Comparison of ENCODE assay signal across 9 mouse cellular contexts in the genomic region with DNA sequence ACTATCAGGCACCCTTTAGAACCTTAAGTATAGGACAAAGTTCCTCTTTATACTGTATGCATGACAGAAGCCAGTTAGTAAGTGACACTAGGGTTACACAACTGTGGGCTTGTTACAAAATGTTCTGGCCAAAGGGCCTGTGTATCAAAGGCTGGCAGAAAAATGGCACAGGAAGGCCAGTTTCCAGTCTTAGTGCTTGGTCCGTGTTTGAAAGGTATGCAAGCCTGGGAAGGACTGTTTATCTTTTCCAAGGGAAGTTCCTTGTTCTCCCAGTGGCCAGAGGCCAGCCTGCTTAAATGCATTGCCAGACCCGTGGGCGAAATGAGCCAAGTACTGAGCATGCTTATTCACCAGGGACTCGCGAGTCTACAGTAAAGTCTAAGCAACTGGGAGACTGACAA. TPM values are rescaled to one million over a fixed set of nuclear protein-coding genes. Genes with fewer than 3 reads are reported as not detected.
DNase-seq lines count a peak whose midpoint lies in the region; ATAC-seq and TF ChIP-seq lines count a peak whose summit lies in the region.
"Had no signal": no experiment of that assay in that cellular context is flagged by ENCODE, and none has a peak within 500 bp of the region (broad histone marks: within the 10 kb centered on the region; RNA-seq: fewer than 3 reads in every experiment).

No protein-coding gene starts in this region.

- no peaks in the 10 kb centered on the region for H3K4me1 ChIP-seq in forebrain, embryonic 14.5 days (ENCODE audit: control insufficient read depth, insufficient read depth, low read length)
- no peaks in the 10 kb centered on the region for H3K4me1 ChIP-seq in forebrain, embryonic 13.5 days
- H3K4me1 ChIP-seq in embryonic fibroblast, embryonic 13.5 days (ENCODE audit: control insufficient read depth, insufficient read depth, low read length): peaks cover 3% of the 10 kb centered on the region
- peaks cover 7% of the 10 kb centered on the region; the same call in 1 of the 2 replicates for H3K4me1 ChIP-seq in intestine, postnatal 0 days (replicated peaks; ENCODE audit: control insufficient read depth, insufficient read depth, low read length)
- peaks cover 24% of the 10 kb centered on the region for H3K4me1 ChIP-seq in liver, embryonic 15.5 days (replicated peaks)
- H3K4me1 ChIP-seq in small intestine, adult 2 months (ENCODE audit: control insufficient read depth, insufficient read depth, insufficient read length, low read length): peaks cover 3% of the 10 kb centered on the region; the same call in 1 of the 2 replicates
- H3K4me1 ChIP-seq in hindbrain, embryonic 14.5 days (replicated peaks; ENCODE audit: control insufficient read depth, insufficient read depth, low read length): no peaks in the 10 kb centered on the region
- H3K4me1 ChIP-seq: neural tube, embryonic 12.5 days had no signal

- WGBS in forebrain, embryonic 14.5 days: 81% methylated on average over 5 of the region's 5 CpGs
- 81% methylated on average over 5 of the region's 5 CpGs for WGBS in forebrain, embryonic 13.5 days
- 32% methylated on average over 5 of the region's 5 CpGs for WGBS in intestine, postnatal 0 days
- 47% methylated on average over 5 of the region's 5 CpGs for WGBS in liver, embryonic 15.5 days (ENCODE audit: insufficient replicate concordance)
- 6% methylated on average over 5 of the region's 5 CpGs for WGBS in small intestine, adult 2 months
- WGBS in hindbrain, embryonic 14.5 days: 76% methylated on average over 5 of the region's 5 CpGs

- no peak overlapping the region for H3K4me3 ChIP-seq in forebrain, embryonic 14.5 days (ENCODE audit: low read depth, low read length)
- no peak overlapping the region for H3K4me3 ChIP-seq in forebrain, embryonic 13.5 days
- no peak overlapping the region for H3K4me3 ChIP-seq in embryonic fibroblast, embryonic 13.5 days (ENCODE audit: insufficient read depth, low read length)
- H3K4me3 ChIP-seq in intestine, postnatal 0 days (ENCODE audit: low read depth, low read length): no peak overlapping the region
- no peak overlapping the region for H3K4me3 ChIP-seq in liver, embryonic 15.5 days (replicated peaks)
- no peak overlapping the region for H3K4me3 ChIP-seq in small intestine, adult 2 months (ENCODE audit: low read depth, low read length)
- H3K4me3 ChIP-seq in hindbrain, embryonic 14.5 days (replicated peaks; ENCODE audit: low read length): no peak overlapping the region
- H3K4me3 ChIP-seq: neural tube, embryonic 12.5 days had no signal

- H3K4me2 ChIP-seq in forebrain, embryonic 14.5 days (ENCODE audit: low read length): no peak overlapping the region
- H3K4me2 ChIP-seq in forebrain, embryonic 13.5 days: no peak overlapping the region
- H3K4me2 ChIP-seq in intestine, postnatal 0 days (replicated peaks; ENCODE audit: low read depth): no peak overlapping the region
- no peak overlapping the region for H3K4me2 ChIP-seq in liver, embryonic 15.5 days
- no peak overlapping the region for H3K4me2 ChIP-seq in hindbrain, embryonic 14.5 days (replicated peaks)
- H3K4me2 ChIP-seq: neural tube, embryonic 12.5 days had no signal

- H3K27ac ChIP-seq in forebrain, embryonic 14.5 days (ENCODE audit: low read depth, low read length): no peak overlapping the region
- H3K27ac ChIP-seq in forebrain, embryonic 13.5 days: no peak overlapping the region
- peak overlapping the region; percentile 36; the same call in 1 of the 2 replicates for H3K27ac ChIP-seq in embryonic fibroblast, embryonic 13.5 days (ENCODE audit: insufficient read depth, low read length)
- H3K27ac ChIP-seq in intestine, postnatal 0 days (ENCODE audit: low read depth, low read length): peak overlapping the region; percentile 16
- H3K27ac ChIP-seq in liver, embryonic 15.5 days (replicated peaks): peak overlapping the region; percentile 75
- peak overlapping the region; percentile 54 for H3K27ac ChIP-seq in small intestine, adult 2 months (ENCODE audit: insufficient read depth, low read depth, low read length)
- H3K27ac ChIP-seq in hindbrain, embryonic 14.5 days: no peak overlapping the region
- H3K27ac ChIP-seq: neural tube, embryonic 12.5 days had no signal

- ATAC-seq in forebrain, embryonic 14.5 days: no peak
- ATAC-seq in forebrain, embryonic 13.5 days: no peak
- ATAC-seq in intestine, postnatal 0 days: peak; percentile 73
- peak; percentile 72 for ATAC-seq in liver, embryonic 15.5 days (ENCODE audit: insufficient read depth)
- ATAC-seq in hindbrain, embryonic 14.5 days (ENCODE audit: low FRiP score): no peak

- TF ChIP-seq CTCF in embryonic fibroblast, embryonic 13.5 days (IDR thresholded peaks at IDR 0.05; ENCODE audit: borderline replicate concordance, insufficient read depth, low read length): no peak
- TF ChIP-seq CTCF in intestine, postnatal 0 days (IDR thresholded peaks at IDR 0.05; ENCODE audit: low read depth): no peak
- no peak for TF ChIP-seq CTCF in small intestine, adult 2 months (IDR thresholded peaks at IDR 0.05; ENCODE audit: extremely low read depth, insufficient read length, insufficient replicate concordance, low read depth, low read length)

- peak; percentile 16 for DNase-seq in forebrain, embryonic 14.5 days (ENCODE audit: low spot score)
- peak; percentile 83 for DNase-seq in Muller cell, postnatal 12 days (ENCODE audit: inconsistent ontology term)
- no peak for DNase-seq in hindbrain, embryonic 14.5 days (ENCODE audit: low spot score)

- H3K9me3 ChIP-seq in forebrain, embryonic 14.5 days (replicated peaks; ENCODE audit: control insufficient read depth, low read length): no peaks in the 10 kb centered on the region
- no peaks in the 10 kb centered on the region for H3K9me3 ChIP-seq in forebrain, embryonic 13.5 days (replicated peaks)
- H3K9me3 ChIP-seq in intestine, postnatal 0 days (ENCODE audit: control insufficient read depth): no peaks in the 10 kb centered on the region
- no peaks in the 10 kb centered on the region for H3K9me3 ChIP-seq in liver, embryonic 15.5 days (replicated peaks)
- H3K9me3 ChIP-seq in hindbrain, embryonic 14.5 days (ENCODE audit: control insufficient read depth, low read length): no peaks in the 10 kb centered on the region
- H3K9me3 ChIP-seq: neural tube, embryonic 12.5 days had no signal

- H3K27me3 ChIP-seq in forebrain, embryonic 14.5 days (replicated peaks; ENCODE audit: control insufficient read depth, insufficient read depth, low read length): no peaks in the 10 kb centered on the region
- H3K27me3 ChIP-seq in forebrain, embryonic 13.5 days: no peaks in the 10 kb centered on the region
- H3K27me3 ChIP-seq in intestine, postnatal 0 days (replicated peaks; ENCODE audit: control insufficient read depth, insufficient read depth, low read length): no peaks in the 10 kb centered on the region
- no peaks in the 10 kb centered on the region for H3K27me3 ChIP-seq in liver, embryonic 15.5 days
- no peaks in the 10 kb centered on the region for H3K27me3 ChIP-seq in small intestine, adult 2 months (ENCODE audit: control insufficient read depth, insufficient read depth, low read length)
- no peaks in the 10 kb centered on the region for H3K27me3 ChIP-seq in hindbrain, embryonic 14.5 days (ENCODE audit: control insufficient read depth, insufficient read depth, low read length)
- H3K27me3 ChIP-seq: neural tube, embryonic 12.5 days had no signal

- no peak overlapping the region for H3K9ac ChIP-seq in forebrain, embryonic 14.5 days (ENCODE audit: low read length)
- H3K9ac ChIP-seq in forebrain, embryonic 13.5 days: no peak overlapping the region
- H3K9ac ChIP-seq in intestine, postnatal 0 days (ENCODE audit: low read depth, low read length): no peak overlapping the region
- no peak overlapping the region for H3K9ac ChIP-seq in liver, embryonic 15.5 days
- H3K9ac ChIP-seq in hindbrain, embryonic 14.5 days: no peak overlapping the region
- H3K9ac ChIP-seq: neural tube, embryonic 12.5 days had no signal

- TF ChIP-seq POLR2A in embryonic fibroblast, embryonic 13.5 days (IDR thresholded peaks at IDR 0.05; ENCODE audit: low read depth, low read length): no peak
- TF ChIP-seq POLR2A in small intestine, adult 2 months (IDR thresholded peaks at IDR 0.05; ENCODE audit: low read depth, low read length): no peak

- peaks cover 50% of the 10 kb centered on the region for H3K36me3 ChIP-seq in forebrain, embryonic 14.5 days (ENCODE audit: control insufficient read depth, insufficient read depth, low read length)
- peaks cover 58% of the 10 kb centered on the region for H3K36me3 ChIP-seq in forebrain, embryonic 13.5 days (ENCODE audit: poor library complexity, severe bottlenecking)
- H3K36me3 ChIP-seq in intestine, postnatal 0 days (ENCODE audit: control insufficient read depth, insufficient read depth): peaks cover 33% of the 10 kb centered on the region
- peaks cover 53% of the 10 kb centered on the region for H3K36me3 ChIP-seq in liver, embryonic 15.5 days (replicated peaks)
- peaks cover 26% of the 10 kb centered on the region for H3K36me3 ChIP-seq in small intestine, adult 2 months (ENCODE audit: control insufficient read depth, insufficient read depth, low read length)
- peaks cover 45% of the 10 kb centered on the region for H3K36me3 ChIP-seq in hindbrain, embryonic 14.5 days (replicated peaks; ENCODE audit: control insufficient read depth, insufficient read depth)

RNA-seq across cellular contexts. Expression of a gene that starts 15.0 kb away (rescaled TPM):
- 27.5 and 28.9 TPM in 2 replicates for polyA plus RNA-seq in forebrain, embryonic 14.5 days (2014; fragmentation: Nextera tagmentation; extraction: Ambion mirVana)
- polyA plus RNA-seq in forebrain, embryonic 13.5 days (2015; fragmentation: Nextera tagmentation; extraction: Ambion mirVana): 36.0 and 41.5 TPM in 2 replicates
- 16.6 and 19.8 TPM in 2 replicates for polyA plus RNA-seq in embryonic fibroblast, embryonic 13.5 days (2011; ENCODE audit: insufficient read length, low read depth, missing spikeins)
- 12.3 and 14.2 TPM in 2 replicates for polyA plus RNA-seq in intestine, postnatal 0 days (2015; fragmentation: Nextera tagmentation; extraction: Ambion mirVana)
- 13.8 and 16.2 TPM in 2 replicates for polyA plus RNA-seq in liver, embryonic 15.5 days (2015; fragmentation: Nextera tagmentation; extraction: Ambion mirVana)
- 3.7 and 8.0 TPM in 2 replicates for polyA plus RNA-seq in small intestine, adult 2 months (2012; rRNA removed)
- 22.1 and 23.5 TPM in 2 replicates for polyA plus RNA-seq in hindbrain, embryonic 14.5 days (2014; fragmentation: Nextera tagmentation; extraction: Ambion mirVana)

RNA-seq across cellular contexts. Expression of a gene that starts 35.6 kb away (rescaled TPM):
- polyA plus RNA-seq in forebrain, embryonic 14.5 days (2014; fragmentation: Nextera tagmentation; extraction: Ambion mirVana): 0.19 TPM in 1 of 2 replicates, not detected in the other
- polyA plus RNA-seq in forebrain, embryonic 13.5 days (2015; fragmentation: Nextera tagmentation; extraction: Ambion mirVana): 0.06 TPM in 1 of 2 replicates, not detected in the other
- not detected in 2 replicates for polyA plus RNA-seq in embryonic fibroblast, embryonic 13.5 days (2011; ENCODE audit: insufficient read length, low read depth, missing spikeins)
- polyA plus RNA-seq in intestine, postnatal 0 days (2015; fragmentation: Nextera tagmentation; extraction: Ambion mirVana): 0.05 and 0.09 TPM in 2 replicates
- 0.13 and 0.16 TPM in 2 replicates for polyA plus RNA-seq in liver, embryonic 15.5 days (2015; fragmentation: Nextera tagmentation; extraction: Ambion mirVana)
- polyA plus RNA-seq in small intestine, adult 2 months (2012; rRNA removed): 0.51 and 0.79 TPM in 2 replicates
- 0.10 and 0.24 TPM in 2 replicates for polyA plus RNA-seq in hindbrain, embryonic 14.5 days (2014; fragmentation: Nextera tagmentation; extraction: Ambion mirVana)
- polyA plus RNA-seq: neural tube, embryonic 12.5 days had no signal

RNA-seq across cellular contexts. Expression of a gene that starts 39.8 kb away (rescaled TPM):
- not detected in 2 replicates for polyA plus RNA-seq in forebrain, embryonic 14.5 days (2014; fragmentation: Nextera tagmentation; extraction: Ambion mirVana)
- polyA plus RNA-seq in forebrain, embryonic 13.5 days (2015; fragmentation: Nextera tagmentation; extraction: Ambion mirVana): not detected in 2 replicates
- not detected in 2 replicates for polyA plus RNA-seq in embryonic fibroblast, embryonic 13.5 days (2011; ENCODE audit: insufficient read length, low read depth, missing spikeins)
- polyA plus RNA-seq in intestine, postnatal 0 days (2015; fragmentation: Nextera tagmentation; extraction: Ambion mirVana): not detected in 2 replicates
- 0.14 and 0.15 TPM in 2 replicates for polyA plus RNA-seq in liver, embryonic 15.5 days (2015; fragmentation: Nextera tagmentation; extraction: Ambion mirVana)
- not detected in 2 replicates for polyA plus RNA-seq in small intestine, adult 2 months (2012; rRNA removed)
- polyA plus RNA-seq in hindbrain, embryonic 14.5 days (2014; fragmentation: Nextera tagmentation; extraction: Ambion mirVana): not detected in 2 replicates
- polyA plus RNA-seq: neural tube, embryonic 12.5 days had no signal

RNA-seq across cellular contexts. Expression of a gene that starts 42.3 kb away (rescaled TPM):
- 92.3 and 94.9 TPM in 2 replicates for polyA plus RNA-seq in forebrain, embryonic 14.5 days (2014; fragmentation: Nextera tagmentation; extraction: Ambion mirVana)
- 90.5 and 91.0 TPM in 2 replicates for polyA plus RNA-seq in forebrain, embryonic 13.5 days (2015; fragmentation: Nextera tagmentation; extraction: Ambion mirVana)
- 46.4 and 54.8 TPM in 2 replicates for polyA plus RNA-seq in embryonic fibroblast, embryonic 13.5 days (2011; ENCODE audit: insufficient read length, low read depth, missing spikeins)
- 26.7 and 27.4 TPM in 2 replicates for polyA plus RNA-seq in intestine, postnatal 0 days (2015; fragmentation: Nextera tagmentation; extraction: Ambion mirVana)
- polyA plus RNA-seq in liver, embryonic 15.5 days (2015; fragmentation: Nextera tagmentation; extraction: Ambion mirVana): 105 and 129 TPM in 2 replicates
- 30.7 and 66.1 TPM in 2 replicates for polyA plus RNA-seq in small intestine, adult 2 months (2012; rRNA removed)
- polyA plus RNA-seq in hindbrain, embryonic 14.5 days (2014; fragmentation: Nextera tagmentation; extraction: Ambion mirVana): 55.8 and 65.2 TPM in 2 replicates

Comparison
In these comparisons a context has a peak if more than half of its experiments do, and no peak if none do; other contexts are left out.
1. ATAC-seq: peak in intestine, postnatal 0 days (single experiment) and liver, embryonic 15.5 days (single experiment); none in forebrain, embryonic 14.5 days (single experiment), forebrain, embryonic 13.5 days (single experiment) and hindbrain, embryonic 14.5 days (single experiment).
2. H3K27ac ChIP-seq: peak in embryonic fibroblast, embryonic 13.5 days (single experiment), intestine, postnatal 0 days (single experiment), liver, embryonic 15.5 days (single experiment) and small intestine, adult 2 months (single experiment); none in forebrain, embryonic 14.5 days (single experiment), forebrain, embryonic 13.5 days (single experiment) and hindbrain, embryonic 14.5 days (single experiment).